Mouse (Mus musculus) kidney, adult 2 months (tissue): ENCODE measurements around the gene Abhd2. TPM values are rescaled to one million over a fixed set of nuclear protein-coding genes. Genes with fewer than 3 reads are reported as not detected.

Experiments
- DNase-seq: peaks from one replicate; pipeline ENCODE4 v3.0.0; 2021
- H3K27ac ChIP-seq: fragments of 200-500 bp; 2 replicates; pipeline ENCODE4 v1.5.1; 2012; ENCODE audit warnings: low read depth, low read length, control low read depth, inconsistent platforms; ENCODE audit not compliant: insufficient read depth
- H3K27me3 ChIP-seq: fragments of 200-500 bp; replicated peaks from 2 replicates; pipeline ENCODE4 v1.6.1; 2012; ENCODE audit warnings: mild to moderate bottlenecking, moderate library complexity, low read length, inconsistent platforms; ENCODE audit not compliant: control insufficient read depth, insufficient read depth
- H3K36me3 ChIP-seq: fragments of 200-500 bp; 2 replicates; pipeline ENCODE4 v1.6.1; 2012; ENCODE audit warnings: mild to moderate bottlenecking, moderate library complexity, low read length, inconsistent platforms; ENCODE audit not compliant: control insufficient read depth, insufficient read depth
- H3K4me1 ChIP-seq: fragments of 200-500 bp; 2 replicates; pipeline ENCODE4 v1.6.1; 2011; ENCODE audit warnings: low read length; ENCODE audit not compliant: control insufficient read depth, insufficient read depth
- H3K4me3 ChIP-seq: fragments of 200-500 bp; 2 replicates; pipeline ENCODE4 v1.5.1; 2011; ENCODE audit warnings: mild to moderate bottlenecking, low read depth, low read length, control low read depth; ENCODE audit not compliant: insufficient read depth
- CTCF ChIP-seq: fragments of 200-500 bp; conservative IDR thresholded peaks from 2 replicates; pipeline ENCODE4 v1.5.1; 2011; ENCODE audit warnings: low read depth, mild to moderate bottlenecking, control low read depth, low read length, moderate library complexity, mixed read lengths; ENCODE audit not compliant: insufficient read depth, insufficient read length
- POLR2A ChIP-seq: fragments of 200-500 bp; IDR thresholded peaks from one replicate; pipeline ENCODE4 v1.6.1; 2011; ENCODE audit warnings: low read depth, low read length, control low read depth
- WGBS: fragments of 180-500 bp; shearing (Covaris S2); methylation state at CpG from one replicate; pipeline ENCODE4 v1.1.7; 2018; 5-methylcytosine and 5-hydroxymethylcytosine counted together
- polyA plus RNA-seq: library from polyadenylated mRNA; depleted of rRNA; stranded (reverse); fragments of >200 nt; gene quantifications from 2 replicates; pipeline ENCODE4 v1.2.3, GENCODE M21; 2012

Abhd2 gene
- polyA plus RNA-seq, 1 experiment: 29.4 TPM

DNA sequence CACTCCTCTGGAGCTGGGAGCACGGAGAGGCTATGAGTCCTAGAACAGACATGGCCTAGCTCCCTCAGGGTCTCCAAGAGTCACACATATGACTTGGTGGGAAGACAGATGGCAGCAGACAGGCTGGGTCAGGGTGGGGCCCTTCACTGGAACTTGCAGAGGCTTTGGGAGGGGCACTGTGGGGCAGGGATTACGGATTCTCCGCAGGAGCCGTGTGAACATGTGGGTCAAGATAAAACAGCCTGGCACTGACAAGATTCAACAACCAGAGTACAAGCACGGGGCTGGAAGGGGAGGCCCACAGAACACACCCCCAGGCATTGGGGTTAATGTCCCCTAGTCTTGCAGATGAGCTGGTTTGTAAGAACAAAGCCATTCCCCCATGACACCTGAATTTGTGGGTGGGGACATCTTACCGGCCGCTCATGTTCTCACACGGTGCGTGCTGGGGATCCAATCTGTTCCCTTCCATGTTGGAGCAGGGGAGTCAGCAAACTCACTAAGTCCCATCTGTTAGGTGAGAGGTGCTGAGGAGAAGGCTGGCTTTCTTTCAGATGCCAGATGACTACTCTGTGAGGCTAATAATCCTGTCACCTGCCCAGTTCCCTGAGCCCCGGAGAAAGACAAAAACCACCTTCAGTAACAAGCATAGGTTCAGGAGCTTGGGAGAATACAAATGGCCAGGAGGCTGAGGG, 30.9 kb upstream of the Abhd2 start:
- TF ChIP-seq POLR2A: no peak
- TF ChIP-seq CTCF: no peak
- H3K27me3 ChIP-seq: no peaks in the 10 kb centered on the region
- no peaks in the 10 kb centered on the region for H3K36me3 ChIP-seq
- no peak for DNase-seq
- H3K27ac ChIP-seq: no peak overlapping the region
- no peak overlapping the region for H3K4me3 ChIP-seq
- no peaks in the 10 kb centered on the region for H3K4me1 ChIP-seq
- 87% methylated on average over 10 of the region's 10 CpGs for WGBS

DNA sequence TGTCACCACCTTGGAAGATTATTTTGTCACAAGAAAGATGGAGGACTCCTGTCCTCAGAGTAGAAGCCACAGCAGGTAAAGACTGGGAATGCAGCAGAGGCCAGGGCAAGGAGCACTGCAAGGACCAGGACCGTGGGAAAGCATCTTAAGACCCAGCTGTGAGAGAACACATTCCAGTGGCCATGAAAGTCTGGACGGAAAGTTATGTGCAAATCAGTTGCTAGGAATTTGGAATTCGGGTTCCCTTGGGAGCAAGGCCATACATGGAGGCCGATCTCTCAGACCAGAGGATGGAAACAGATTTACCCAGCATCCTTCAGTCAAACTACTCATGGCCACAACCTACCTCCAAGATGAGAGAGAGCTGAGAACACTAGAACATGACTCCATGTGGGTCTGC, 29.8 kb upstream of the Abhd2 start:
- WGBS: 64% methylated on average over 4 of the region's 4 CpGs
- 0 out of 2 replicates have a peak, but pooled peaks cover 3% of the 10 kb centered on the region for H3K4me1 ChIP-seq
- DNase-seq: no peak
- no peaks in the 10 kb centered on the region for H3K36me3 ChIP-seq
- H3K4me3 ChIP-seq: no peak overlapping the region
- H3K27ac ChIP-seq: no peak overlapping the region
- H3K27me3 ChIP-seq: no peaks in the 10 kb centered on the region
- TF ChIP-seq POLR2A (no peak), CTCF (no peak)

DNA sequence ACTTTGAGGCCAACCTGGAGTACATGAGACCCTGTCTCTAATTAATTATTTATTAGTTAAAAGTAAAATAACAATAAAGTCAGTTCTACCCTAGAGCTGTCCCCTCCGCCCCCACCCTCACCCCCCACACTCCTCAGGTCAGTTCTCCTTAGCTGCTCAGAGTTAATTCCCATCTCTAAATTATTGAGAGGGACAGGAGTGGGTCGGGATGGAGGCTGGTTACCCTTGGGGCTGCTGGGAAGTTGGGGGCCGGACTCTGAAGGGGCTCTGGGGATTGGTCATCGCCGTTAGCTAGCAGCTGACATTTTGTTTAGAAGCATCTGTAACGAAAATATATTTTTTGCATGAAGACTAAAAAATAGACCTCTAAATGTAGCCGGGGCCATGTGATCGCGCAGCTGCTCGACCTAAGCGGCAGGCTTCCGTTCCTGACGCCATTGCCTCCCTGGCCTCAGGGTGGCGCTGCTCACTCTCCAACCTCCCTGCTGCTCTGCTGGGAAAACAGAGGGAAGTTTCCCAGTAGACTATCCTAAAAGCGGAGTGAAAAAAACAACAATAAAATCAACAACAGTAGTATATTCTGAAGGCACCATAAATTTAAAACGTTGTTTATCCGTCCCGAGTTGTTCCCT, 26.8 kb upstream of the Abhd2 start:
- Histone ChIP-seq H3K4me1 (0 out of 2 replicates have a peak, but pooled peaks cover 3% of the 10 kb centered on the region), H3K36me3 (no peaks in the 10 kb centered on the region), H3K4me3 (no peak overlapping the region), H3K27me3 (no peaks in the 10 kb centered on the region), H3K27ac (no peak overlapping the region)
- TF ChIP-seq CTCF (peak; percentile 97), POLR2A (no peak)
- 8% methylated on average over 18 of the region's 18 CpGs for WGBS
- peak; percentile 66 for DNase-seq

DNA sequence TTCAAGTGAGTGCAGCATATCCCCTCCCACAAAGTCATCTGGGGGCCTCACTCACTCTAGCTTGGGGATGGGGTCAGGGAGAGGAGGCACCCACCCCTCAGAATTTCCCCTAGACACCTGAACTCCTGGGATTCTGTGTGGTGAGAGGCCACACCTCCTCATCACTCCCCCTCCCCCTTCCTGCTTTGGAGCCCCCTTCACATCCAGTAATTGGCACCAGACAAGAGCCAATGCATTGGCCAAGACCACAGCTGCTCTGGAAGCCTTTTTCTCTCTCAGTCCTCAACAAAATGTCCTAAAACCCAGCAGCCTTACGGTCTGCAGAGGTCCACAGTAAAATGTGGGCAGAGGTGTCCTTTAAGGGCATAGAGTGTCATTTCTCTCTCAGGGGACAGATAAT, 25.6 kb upstream of the Abhd2 start:
- 0 out of 2 replicates have a peak, but pooled peaks cover 3% of the 10 kb centered on the region for H3K4me1 ChIP-seq
- H3K36me3 ChIP-seq: no peaks in the 10 kb centered on the region
- TF ChIP-seq CTCF (no peak), POLR2A (no peak)
- H3K27ac ChIP-seq: no peak overlapping the region
- no peak overlapping the region for H3K4me3 ChIP-seq
- DNase-seq: no peak
- WGBS: 77% methylated on average over 1 of the region's 1 CpGs
- H3K27me3 ChIP-seq: no peaks in the 10 kb centered on the region

DNA sequence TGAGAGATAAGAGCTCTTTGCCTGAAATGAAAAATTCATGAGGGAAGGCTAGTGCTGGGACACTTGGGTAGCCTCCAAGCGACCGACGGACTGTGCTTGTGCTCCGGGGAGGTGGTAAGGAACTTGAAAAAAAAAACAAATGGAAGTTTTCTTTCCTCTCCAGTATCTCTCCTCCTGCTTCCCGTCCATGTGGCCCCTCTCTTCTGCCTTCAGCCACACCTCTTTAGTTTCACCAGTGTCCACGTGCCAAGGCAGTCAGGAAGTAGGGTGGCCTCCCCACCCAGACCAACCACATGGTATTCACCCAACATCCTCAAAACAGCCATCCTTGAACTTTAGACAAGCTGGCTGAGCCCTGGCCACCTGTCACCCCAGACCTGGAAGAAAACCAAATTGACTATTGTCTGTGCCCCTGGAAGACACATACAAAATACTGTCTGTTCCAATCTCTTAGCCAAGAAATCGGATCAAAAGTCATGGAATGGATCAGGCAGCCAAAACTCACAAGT, 25.1 kb upstream of the Abhd2 start:
- H3K27ac ChIP-seq: peak overlapping the region; percentile 74

DNA sequence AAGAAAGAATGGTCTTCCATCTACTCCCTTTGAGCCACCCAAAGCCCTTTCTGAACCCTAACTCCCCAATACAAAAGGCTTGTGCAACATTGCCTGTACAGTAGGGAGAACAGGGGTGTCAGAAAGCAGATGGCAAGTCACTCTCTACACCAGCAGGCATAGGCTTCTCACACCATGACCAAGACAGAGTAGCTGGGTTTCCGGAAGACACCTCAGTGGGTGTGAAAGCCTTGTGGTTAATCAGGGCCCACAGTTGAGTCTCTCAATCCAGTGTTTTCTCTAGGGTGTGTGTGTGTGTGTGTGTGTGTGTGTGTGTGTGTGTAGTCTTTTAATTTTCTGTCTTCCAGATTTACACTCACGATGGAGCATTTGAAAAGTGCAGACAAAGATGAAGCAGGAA, 23.4 kb upstream of the Abhd2 start:
- Histone ChIP-seq H3K4me3 (no peak overlapping the region), H3K27me3 (no peaks in the 10 kb centered on the region), H3K36me3 (no peaks in the 10 kb centered on the region), H3K27ac (no peak overlapping the region), H3K4me1 (0 out of 2 replicates have a peak, but pooled peaks cover 3% of the 10 kb centered on the region)
- TF ChIP-seq POLR2A: no peak
- no peak for TF ChIP-seq CTCF
- 88% methylated on average over 2 of the region's 2 CpGs for whole genome bisulfite sequencing
- DNase-seq: no peak

More for the DNA sequence above, 25.1 kb upstream of the Abhd2 start:
- WGBS: 35% methylated on average over 7 of the region's 7 CpGs
- TF ChIP-seq POLR2A (no peak), CTCF (no peak)
- no peak overlapping the region for H3K4me3 ChIP-seq
- peak; percentile 77 for DNase-seq
- H3K27me3 ChIP-seq: no peaks in the 10 kb centered on the region
- 0 out of 2 replicates have a peak, but pooled peaks cover 3% of the 10 kb centered on the region for H3K4me1 ChIP-seq
- no peaks in the 10 kb centered on the region for H3K36me3 ChIP-seq

DNA sequence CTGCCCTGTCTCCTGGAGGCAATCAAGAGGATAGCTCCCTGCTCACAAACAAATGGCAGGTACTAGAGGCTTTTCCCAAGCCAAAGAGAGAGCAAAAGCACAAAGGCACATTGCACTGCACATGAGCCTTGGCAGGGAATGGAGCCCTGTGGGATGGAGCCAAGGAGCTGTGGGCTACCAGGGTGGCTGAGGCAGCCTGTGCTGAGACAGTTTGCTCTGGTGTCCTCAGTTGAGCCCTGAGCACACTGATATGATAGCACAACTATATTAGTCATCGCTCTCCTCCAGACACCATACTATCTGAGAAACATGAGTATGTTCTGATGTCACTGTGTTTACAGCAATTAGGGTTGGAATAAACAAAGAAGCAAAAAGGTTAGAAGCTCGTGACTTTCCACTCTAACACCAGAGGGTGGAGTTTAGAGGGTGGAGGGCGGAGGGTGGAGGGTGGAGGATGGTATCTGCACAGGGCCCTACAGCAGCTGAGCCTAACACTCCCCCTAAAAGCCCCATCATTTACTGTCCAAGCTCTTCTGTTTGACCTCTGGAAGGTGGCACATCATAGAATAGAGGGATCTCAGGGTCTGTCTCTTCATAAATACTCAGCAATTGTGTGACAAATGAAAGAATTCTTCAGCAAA, 18.6 kb upstream of the Abhd2 start:
- Histone ChIP-seq H3K27me3 (no peaks in the 10 kb centered on the region), H3K4me3 (no peak overlapping the region), H3K36me3 (no peaks in the 10 kb centered on the region), H3K27ac (no peak overlapping the region), H3K4me1 (no peaks in the 10 kb centered on the region; the same call in 1 of the 2 replicates)
- TF ChIP-seq CTCF (no peak), POLR2A (no peak)
- WGBS: 75% methylated on average over 3 of the region's 3 CpGs
- no peak for DNase-seq
